Mouse (Mus musculus): ENCODE measurements around the gene Mapk10. TPM values are rescaled to one million over a fixed set of nuclear protein-coding genes. Genes with fewer than 3 reads are reported as not detected.

The Mapk10 gene
- polyA plus RNA-seq, 1 experiment from 2014 or later: 83.9 TPM

DNA sequence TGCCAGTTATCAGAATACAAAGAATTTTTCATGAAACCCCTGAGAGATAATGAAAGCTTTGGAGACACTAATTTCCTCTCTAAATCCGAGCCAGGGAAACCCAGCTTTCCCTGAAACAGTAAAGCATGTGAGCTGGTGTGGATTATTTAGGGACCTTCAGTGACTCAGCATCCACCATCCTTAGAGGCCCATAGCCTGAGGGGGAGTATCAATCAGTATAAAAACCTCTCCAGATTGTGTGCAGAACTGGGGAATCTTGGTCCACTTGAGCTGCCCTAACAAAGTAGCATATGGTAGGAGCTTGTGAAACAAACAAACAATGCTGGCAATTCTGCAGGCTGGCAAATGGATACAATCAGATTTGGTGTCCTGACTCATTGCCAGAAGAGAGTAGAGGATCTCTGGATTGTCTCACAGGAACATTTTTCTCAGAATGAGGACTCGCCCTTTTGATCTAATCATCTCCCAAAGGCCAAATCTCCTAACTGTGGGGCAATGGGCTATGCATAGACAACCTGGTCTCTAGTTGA is 13.3 kb downstream of the Mapk10 start:
- Histone ChIP-seq H3K9ac (replicated peaks) (no peak overlapping the region), H3K36me3 (0 out of 2 replicates have a peak, but pooled peaks cover 5% of the 10 kb centered on the region), H3K4me3 (no peak overlapping the region), H3K4me1 (peaks cover 14% of the 10 kb centered on the region), H3K27ac (replicated peaks) (no peak overlapping the region), H3K4me2 (replicated peaks) (no peak overlapping the region), H3K9me3 (no peaks in the 10 kb centered on the region), H3K27me3 (no peaks in the 10 kb centered on the region)
- ATAC-seq (replicated peaks): no peak
- WGBS: 60% methylated on average over 2 of the region's 2 CpGs

DNA sequence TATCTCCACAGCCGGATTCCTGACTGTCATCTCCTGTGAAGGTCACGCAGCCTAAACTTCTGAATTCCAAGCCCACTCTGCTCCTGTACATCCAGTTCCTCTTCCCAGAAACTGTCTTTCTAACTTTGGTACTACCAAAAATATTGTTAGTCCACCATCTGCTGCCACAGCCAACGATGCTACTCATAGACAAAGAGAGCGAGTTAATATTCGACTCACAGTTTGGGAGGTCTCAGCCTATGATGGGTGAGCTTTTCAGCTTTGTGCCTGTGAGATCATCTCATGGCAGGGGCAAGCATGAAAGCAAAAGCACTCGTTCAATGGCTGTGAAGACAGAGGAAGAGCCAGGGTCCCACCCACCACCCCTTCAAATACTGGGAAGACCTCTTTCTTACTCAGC is 16.6 kb downstream of the Mapk10 start:
- no peak overlapping the region for H3K27ac ChIP-seq (replicated peaks)
- 58% methylated on average over 6 of the region's 6 CpGs for WGBS
- H3K4me2 ChIP-seq (replicated peaks): no peak overlapping the region
- H3K4me1 ChIP-seq: peaks cover 24% of the 10 kb centered on the region
- no peaks in the 10 kb centered on the region for H3K9me3 ChIP-seq
- H3K36me3 ChIP-seq: no peaks in the 10 kb centered on the region
- H3K9ac ChIP-seq (replicated peaks): no peak overlapping the region
- peak; percentile 26; the same call in 1 of the 2 replicates for ATAC-seq (replicated peaks)
- no peak overlapping the region for H3K4me3 ChIP-seq
- no peaks in the 10 kb centered on the region for H3K27me3 ChIP-seq

DNA sequence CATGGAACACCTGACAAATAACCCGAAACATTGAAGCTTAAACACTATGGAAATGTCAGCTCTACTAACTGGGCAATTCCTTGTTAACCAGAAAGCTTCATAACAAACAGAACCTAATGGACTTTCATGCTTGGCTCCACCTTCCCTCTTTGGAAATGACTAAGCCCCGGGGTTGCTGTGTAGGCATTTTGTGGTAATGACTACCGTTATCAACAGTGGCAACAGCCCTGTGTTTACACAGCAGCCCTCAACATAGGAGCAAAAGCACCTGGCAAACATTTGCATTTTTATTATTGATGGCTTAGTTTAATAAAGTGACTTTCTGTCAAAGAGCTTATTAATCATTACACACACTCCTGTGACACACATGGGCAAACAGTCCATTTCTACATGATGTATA is 17.4 kb downstream of the Mapk10 start:
- Histone ChIP-seq H3K27me3 (no peaks in the 10 kb centered on the region), H3K9me3 (no peaks in the 10 kb centered on the region), H3K36me3 (no peaks in the 10 kb centered on the region), H3K4me2 (replicated peaks) (no peak overlapping the region), H3K4me1 (peaks cover 24% of the 10 kb centered on the region), H3K27ac (replicated peaks) (no peak overlapping the region), H3K4me3 (no peak overlapping the region), H3K9ac (replicated peaks) (no peak overlapping the region)
- WGBS: 70% methylated on average over 3 of the region's 3 CpGs
- ATAC-seq (replicated peaks): no peak

DNA sequence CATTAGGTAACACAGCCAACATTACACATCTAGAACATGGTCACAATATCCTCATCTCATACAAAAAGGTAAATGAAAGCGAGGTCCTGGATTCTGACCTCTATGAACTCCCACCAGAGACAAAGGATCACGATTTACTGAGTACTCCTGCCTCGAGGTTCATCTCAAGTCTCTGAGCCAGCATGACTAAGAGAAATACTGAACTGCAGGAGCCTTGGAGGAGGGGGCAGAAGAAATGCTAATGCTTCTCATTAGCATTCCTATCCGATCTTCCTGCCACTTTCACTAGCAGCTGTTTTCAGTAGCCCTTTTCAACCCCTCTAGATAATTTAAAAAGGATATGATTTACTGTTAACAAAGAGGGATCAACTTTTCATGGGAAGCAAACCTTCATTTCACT is 19.6 kb downstream of the Mapk10 start:
- H3K4me1 ChIP-seq: peaks cover 15% of the 10 kb centered on the region
- no peaks in the 10 kb centered on the region for H3K36me3 ChIP-seq
- H3K4me3 ChIP-seq: no peak overlapping the region
- no peak overlapping the region for H3K9ac ChIP-seq (replicated peaks)
- H3K27me3 ChIP-seq: no peaks in the 10 kb centered on the region
- peak overlapping the region; percentile 46 for H3K27ac ChIP-seq (replicated peaks)
- WGBS: 20% methylated on average over 4 of the region's 4 CpGs
- H3K4me2 ChIP-seq (replicated peaks): no peak overlapping the region
- peak; percentile 73; the same call in 1 of the 2 replicates for ATAC-seq (replicated peaks)
- H3K9me3 ChIP-seq: no peaks in the 10 kb centered on the region

DNA sequence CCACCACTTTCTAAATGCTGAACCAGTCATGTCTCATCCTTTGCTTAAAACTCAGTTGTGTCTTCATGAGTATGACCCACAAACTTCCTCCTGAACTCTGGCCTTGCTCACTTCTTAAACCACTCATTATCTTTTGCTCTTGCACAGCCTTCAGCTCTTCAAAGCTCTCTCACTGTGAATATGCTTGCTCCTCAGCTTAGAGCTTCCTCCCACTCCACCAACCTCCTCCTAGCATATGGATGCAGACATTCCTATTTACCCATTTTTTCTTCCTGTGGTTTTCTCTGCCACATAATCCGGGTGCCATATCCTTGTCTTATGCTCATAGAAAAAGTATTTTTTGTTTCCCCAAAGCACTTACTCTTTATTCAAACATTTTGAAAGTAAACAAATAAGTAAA is 26.9 kb downstream of the Mapk10 start:
- WGBS: 97% methylated on average over 1 of the region's 1 CpGs
- no peak for ATAC-seq (replicated peaks)
- H3K9ac ChIP-seq (replicated peaks): no peak overlapping the region

DNA sequence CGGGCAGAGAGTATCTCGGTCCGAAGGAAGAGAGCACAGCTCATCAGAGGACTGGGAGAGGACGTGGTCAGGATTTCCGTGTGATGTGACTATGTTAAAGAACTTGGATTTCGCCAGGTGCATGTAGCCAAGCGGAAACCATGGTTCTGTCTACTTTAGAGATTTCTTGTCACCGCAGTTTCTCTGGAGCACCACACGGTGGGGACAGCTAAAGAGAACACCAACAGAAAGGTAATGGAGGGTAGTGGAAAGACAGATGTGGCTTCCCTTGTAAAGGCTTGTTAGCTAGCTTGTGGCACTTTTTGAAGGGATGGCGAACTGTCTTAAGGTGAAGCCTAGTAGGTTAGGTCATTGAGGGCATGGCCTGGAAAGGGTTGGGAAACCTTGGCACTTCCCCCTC is 29.5 kb downstream of the Mapk10 start:
- no peak overlapping the region for H3K4me2 ChIP-seq (replicated peaks)
- H3K4me1 ChIP-seq: peaks cover 11% of the 10 kb centered on the region
- no peak overlapping the region for H3K4me3 ChIP-seq
- ATAC-seq (replicated peaks): no peak
- H3K36me3 ChIP-seq: no peaks in the 10 kb centered on the region
- peaks cover 5% of the 10 kb centered on the region for H3K9me3 ChIP-seq
- H3K9ac ChIP-seq (replicated peaks): no peak overlapping the region
- no peak overlapping the region for H3K27ac ChIP-seq (replicated peaks)
- no peaks in the 10 kb centered on the region for H3K27me3 ChIP-seq
- WGBS: 94% methylated on average over 10 of the region's 10 CpGs

More for the DNA sequence above, 26.9 kb downstream of the Mapk10 start:
- no peak overlapping the region for H3K4me2 ChIP-seq (replicated peaks)
- no peak overlapping the region for H3K4me3 ChIP-seq
- peaks cover 5% of the 10 kb centered on the region for H3K9me3 ChIP-seq
- no peaks in the 10 kb centered on the region for H3K27me3 ChIP-seq
- H3K36me3 ChIP-seq: no peaks in the 10 kb centered on the region
- H3K4me1 ChIP-seq: no peaks in the 10 kb centered on the region
- no peak overlapping the region for H3K27ac ChIP-seq (replicated peaks)

DNA sequence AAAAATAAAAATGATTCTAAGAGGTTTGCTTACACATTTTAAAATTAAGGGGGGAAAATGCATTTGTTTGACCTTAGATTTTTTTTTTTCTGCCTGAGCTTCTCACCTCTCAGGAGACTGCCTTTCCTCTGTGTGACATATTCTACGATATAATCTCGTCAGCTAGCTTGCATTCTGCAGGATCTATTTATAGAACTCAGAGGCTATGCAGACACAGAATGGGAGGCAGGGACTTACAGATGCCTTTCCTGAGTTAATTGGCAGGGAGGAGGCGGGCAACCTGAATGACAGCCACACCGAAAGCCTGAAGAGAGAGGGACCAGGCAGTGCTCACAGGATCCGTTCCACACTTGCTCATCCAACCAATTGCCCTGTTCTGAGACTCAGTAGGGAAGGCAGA is 34.1 kb downstream of the Mapk10 start:
- WGBS: 7% methylated on average over 5 of the region's 5 CpGs
- peak overlapping the region; percentile 20; the same call in 1 of the 2 replicates for H3K9ac ChIP-seq (replicated peaks)
- H3K9me3 ChIP-seq: no peaks in the 10 kb centered on the region
- no peaks in the 10 kb centered on the region for H3K27me3 ChIP-seq
- 0 out of 2 replicates have a peak overlapping the region, but pooled peaks have one; percentile 11 for H3K4me2 ChIP-seq (replicated peaks)
- no peaks in the 10 kb centered on the region for H3K36me3 ChIP-seq
- no peak overlapping the region for H3K4me3 ChIP-seq
- H3K27ac ChIP-seq (replicated peaks): peak overlapping the region; percentile 61
- peaks cover 24% of the 10 kb centered on the region for H3K4me1 ChIP-seq
- peak; percentile 81 for ATAC-seq (replicated peaks)

DNA sequence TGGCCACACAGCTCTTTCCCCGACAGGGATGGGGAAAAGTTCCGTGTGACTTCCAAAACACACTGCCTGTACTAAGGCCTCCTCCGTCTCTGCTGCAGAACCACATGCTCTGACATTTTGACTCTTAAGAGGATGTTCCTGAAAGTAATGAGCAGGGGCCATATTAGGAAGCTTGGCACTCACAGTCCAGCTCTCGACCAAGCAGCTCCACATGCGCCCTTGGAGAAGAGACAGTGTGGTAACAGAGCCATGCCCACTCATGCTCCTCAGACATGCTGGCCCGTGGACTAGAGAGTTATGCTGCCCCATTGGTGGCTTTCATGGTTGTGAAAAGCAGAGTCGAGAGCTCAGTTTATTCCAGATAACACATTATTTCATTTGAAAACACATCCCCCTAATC is 35.1 kb downstream of the Mapk10 start:
- no peak for ATAC-seq (replicated peaks)
- no peak overlapping the region for H3K4me3 ChIP-seq
- peaks cover 24% of the 10 kb centered on the region for H3K4me1 ChIP-seq
- H3K9me3 ChIP-seq: no peaks in the 10 kb centered on the region
- no peak overlapping the region for H3K9ac ChIP-seq (replicated peaks)
- H3K4me2 ChIP-seq (replicated peaks): no peak overlapping the region
- WGBS: 83% methylated on average over 7 of the region's 7 CpGs
- H3K27ac ChIP-seq (replicated peaks): 0 out of 2 replicates have a peak overlapping the region, but pooled peaks have one; percentile 36
- no peaks in the 10 kb centered on the region for H3K27me3 ChIP-seq
- no peaks in the 10 kb centered on the region for H3K36me3 ChIP-seq

DNA sequence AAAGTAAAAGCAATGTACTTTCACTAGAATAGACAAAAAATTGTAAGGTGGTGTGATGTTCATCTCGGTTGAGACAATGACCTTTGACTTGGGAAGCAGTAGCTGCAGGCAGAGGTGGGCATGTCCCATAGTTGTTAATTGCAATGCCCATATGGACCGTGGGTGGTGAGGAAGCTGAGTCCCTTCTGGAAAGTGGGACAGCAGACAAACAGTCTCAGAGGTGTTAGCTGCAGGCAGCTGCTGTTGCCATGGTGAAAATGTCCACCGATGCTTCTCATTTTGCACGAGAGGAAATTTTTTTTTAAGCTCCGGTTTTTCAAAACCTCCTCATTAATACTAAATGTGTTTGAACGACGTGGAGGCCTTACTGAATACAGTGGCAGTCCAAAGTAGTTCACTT is 36.5 kb downstream of the Mapk10 start:
- WGBS: 33% methylated on average over 7 of the region's 7 CpGs
- H3K9me3 ChIP-seq: 0 out of 2 replicates have a peak, but pooled peaks cover 2% of the 10 kb centered on the region
- no peak overlapping the region for H3K4me2 ChIP-seq (replicated peaks)
- H3K4me3 ChIP-seq: no peak overlapping the region
- H3K9ac ChIP-seq (replicated peaks): no peak overlapping the region
- ATAC-seq (replicated peaks): 0 out of 2 replicates have a peak, but pooled peaks have one; percentile 49
- no peaks in the 10 kb centered on the region for H3K36me3 ChIP-seq
- H3K27ac ChIP-seq (replicated peaks): peak overlapping the region; percentile 24; the same call in 1 of the 2 replicates
- H3K27me3 ChIP-seq: no peaks in the 10 kb centered on the region
- peaks cover 24% of the 10 kb centered on the region for H3K4me1 ChIP-seq

DNA sequence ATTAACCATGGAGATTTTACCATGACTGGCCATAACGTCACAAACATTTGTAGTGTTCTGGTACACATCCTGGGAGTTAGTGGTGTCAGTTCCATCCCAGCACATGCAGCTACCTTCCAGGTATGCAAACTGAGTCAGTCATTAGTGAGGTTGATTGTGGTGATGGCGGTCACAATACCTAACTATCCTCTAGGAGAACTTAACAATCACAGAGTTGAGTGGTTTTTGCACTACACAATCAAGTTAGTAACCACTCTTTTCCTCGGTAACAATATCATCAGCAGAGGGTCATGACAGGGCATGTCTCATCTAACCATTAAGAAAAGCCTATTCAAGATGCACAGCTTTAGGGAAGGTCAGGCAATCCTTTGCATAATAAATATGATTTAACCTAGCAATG is 39.9 kb downstream of the Mapk10 start:
- H3K4me3 ChIP-seq: no peak overlapping the region
- peaks cover 13% of the 10 kb centered on the region for H3K4me1 ChIP-seq
- no peaks in the 10 kb centered on the region for H3K36me3 ChIP-seq
- H3K27me3 ChIP-seq: no peaks in the 10 kb centered on the region
- 87% methylated on average over 3 of the region's 3 CpGs for WGBS
- H3K9me3 ChIP-seq: 0 out of 2 replicates have a peak, but pooled peaks cover 5% of the 10 kb centered on the region
- no peak overlapping the region for H3K4me2 ChIP-seq (replicated peaks)
- no peak for ATAC-seq (replicated peaks)
- no peak overlapping the region for H3K9ac ChIP-seq (replicated peaks)
- no peak overlapping the region for H3K27ac ChIP-seq (replicated peaks)

DNA sequence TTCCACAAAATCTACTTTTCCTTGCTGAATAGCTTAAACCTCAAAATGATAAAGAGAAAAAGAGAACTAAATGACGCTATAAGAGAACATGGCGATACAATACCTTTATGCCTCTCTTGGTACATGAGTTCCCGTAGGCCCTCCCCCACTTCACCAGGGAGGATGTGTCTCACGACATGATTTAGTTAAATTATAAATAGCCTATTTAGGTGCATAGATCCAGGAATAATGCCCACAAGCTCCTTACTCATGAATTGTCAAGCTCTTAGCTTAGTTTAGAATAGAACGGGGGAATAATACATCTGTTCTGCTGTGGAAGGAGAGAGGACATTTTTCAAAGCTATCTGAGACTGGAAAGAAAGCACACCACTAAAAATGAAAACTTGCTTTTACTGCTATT is 43.8 kb downstream of the Mapk10 start:
- Histone ChIP-seq H3K27me3 (no peaks in the 10 kb centered on the region), H3K9me3 (0 out of 2 replicates have a peak, but pooled peaks cover 5% of the 10 kb centered on the region), H3K4me2 (replicated peaks) (no peak overlapping the region), H3K4me1 (peaks cover 6% of the 10 kb centered on the region; the same call in 1 of the 2 replicates), H3K9ac (replicated peaks) (no peak overlapping the region), H3K36me3 (no peaks in the 10 kb centered on the region), H3K4me3 (no peak overlapping the region), H3K27ac (replicated peaks) (peak overlapping the region; percentile 31)
- whole genome bisulfite sequencing: 53% methylated on average over 5 of the region's 5 CpGs
- no peak for ATAC-seq (replicated peaks)

DNA sequence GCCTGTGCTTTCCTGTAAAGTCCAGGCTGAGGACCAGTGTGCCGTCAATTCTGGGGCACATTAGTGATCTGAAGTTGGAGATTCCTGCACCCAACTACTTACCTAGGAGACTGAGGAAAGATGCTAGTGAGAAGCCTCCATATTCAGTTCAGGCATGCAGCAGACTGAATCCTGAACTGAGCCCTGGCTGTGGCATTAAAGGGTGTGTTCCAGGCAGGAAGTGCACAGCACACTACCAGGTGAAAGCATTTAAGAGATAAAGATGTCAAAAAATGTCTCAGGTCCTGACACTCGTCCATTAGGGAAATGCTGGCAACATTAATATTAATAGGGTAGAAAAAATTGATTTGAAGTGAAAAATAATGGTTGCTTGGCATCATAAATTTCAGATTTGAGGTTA is 44.4 kb downstream of the Mapk10 start:
- Histone ChIP-seq H3K9ac (replicated peaks) (no peak overlapping the region), H3K4me2 (replicated peaks) (no peak overlapping the region), H3K27ac (replicated peaks) (peak overlapping the region; percentile 31; the same call in 1 of the 2 replicates), H3K4me1 (peaks cover 12% of the 10 kb centered on the region), H3K36me3 (no peaks in the 10 kb centered on the region), H3K9me3 (0 out of 2 replicates have a peak, but pooled peaks cover 5% of the 10 kb centered on the region), H3K4me3 (no peak overlapping the region), H3K27me3 (no peaks in the 10 kb centered on the region)
- ATAC-seq (replicated peaks): no peak
- WGBS: 81% methylated on average over 2 of the region's 2 CpGs

DNA sequence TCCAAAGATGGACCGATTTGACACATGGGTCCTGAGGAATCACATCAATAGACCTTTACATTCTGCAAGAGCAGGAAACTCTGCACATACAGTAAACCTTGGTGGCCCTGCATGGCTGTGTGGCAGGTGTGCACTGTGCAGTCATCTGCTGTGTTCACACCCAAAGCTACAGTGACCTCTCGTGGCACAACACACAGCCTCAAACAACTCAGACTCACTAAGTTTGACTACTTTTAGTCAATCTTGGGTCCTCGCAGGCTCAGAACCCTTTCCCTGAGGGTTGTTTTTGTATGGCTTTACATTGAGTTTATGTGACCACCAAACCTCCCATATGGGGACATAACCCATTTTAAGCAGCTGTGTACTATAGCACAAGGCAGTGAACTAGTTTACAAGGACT is 47.1 kb downstream of the Mapk10 start:
- H3K36me3 ChIP-seq: no peaks in the 10 kb centered on the region
- no peak overlapping the region for H3K4me2 ChIP-seq (replicated peaks)
- no peaks in the 10 kb centered on the region for H3K27me3 ChIP-seq
- H3K9ac ChIP-seq (replicated peaks): no peak overlapping the region
- peaks cover 37% of the 10 kb centered on the region for H3K4me1 ChIP-seq
- 89% methylated on average over 3 of the region's 3 CpGs for WGBS
- H3K27ac ChIP-seq (replicated peaks): no peak overlapping the region
- H3K4me3 ChIP-seq: no peak overlapping the region
- ATAC-seq (replicated peaks): no peak
- H3K9me3 ChIP-seq: no peaks in the 10 kb centered on the region

Data from forebrain, embryonic 15.5 days (tissue).